Mouse (Mus musculus) adrenal gland, adult (tissue): ENCODE results near the gene Casp8.

Experiments
- DNase-seq, 2 experiments: peaks; one replicate each; pipeline ENCODE4 v3.0.0; 2022 to 2023; ENCODE audit warnings: low spot score in 1 of 2; ENCODE audit not compliant: inconsistent age in 2 of 2

Casp8 gene

GRCm38 (mm10) chr1:58891481-58892170 lies 96.5 kb downstream of the Casp8 start:
- DNase-seq, result peak in 1 of 2 experiments; percentile 12

GRCm38 (mm10) chr1:58892386-58892785 lies 97.2 kb downstream of the Casp8 start:
- peak in 1 of 2 experiments; percentile 13 for DNase-seq
